Mouse (Mus musculus) myocyte (in vitro differentiated cells): ENCODE results near the gene Alox12b.

ENCODE experiments used
- CEBPB ChIP-seq: IDR thresholded peaks from 2 replicates; pipeline ENCODE4 v1.6.1; 2011; ENCODE audit warnings: mild to moderate bottlenecking, moderate library complexity; ENCODE audit not compliant: poor library complexity, insufficient read depth, severe bottlenecking
- MAX ChIP-seq: IDR thresholded peaks from one replicate; pipeline ENCODE4 v1.6.1; 2011; ENCODE audit warnings: low read depth, mild to moderate bottlenecking, control low read depth
- MYOG ChIP-seq, 3 experiments: IDR thresholded peaks; one replicate each; pipeline ENCODE4 v1.6.1; 2011; ENCODE audit warnings: control low read depth in 2 of 3, low read depth in 2 of 3, mild to moderate bottlenecking in 2 of 3; ENCODE audit not compliant: insufficient read length in 2 of 3, control insufficient read depth in 1 of 3, insufficient read depth in 1 of 3
- POLR2A ChIP-seq: IDR thresholded peaks from one replicate; pipeline ENCODE4 v1.6.1; 2011; ENCODE audit warnings: low read depth, mild to moderate bottlenecking, control low read depth, moderate library complexity; ENCODE audit not compliant: insufficient read length
- POLR2AphosphoS2 ChIP-seq: IDR thresholded peaks from one replicate; pipeline ENCODE4 v1.6.1; 2011; ENCODE audit warnings: low read depth, control low read depth; ENCODE audit not compliant: insufficient read length
- TCF12 ChIP-seq: IDR thresholded peaks from one replicate; pipeline ENCODE4 v1.6.1; 2011; ENCODE audit warnings: mild to moderate bottlenecking, control low read depth; ENCODE audit not compliant: poor library complexity, insufficient read depth, severe bottlenecking
- USF1 ChIP-seq: IDR thresholded peaks from one replicate; pipeline ENCODE4 v1.6.1; 2011; ENCODE audit warnings: low read depth, mild to moderate bottlenecking, control low read depth, moderate library complexity

- TF ChIP-seq USF1 (no peak), POLR2A (no peak), TCF12 (no peak), CEBPB (no peak), POLR2AphosphoS2 (no peak), MAX (no peak), MYOG (IDR thresholded peaks at IDR 0.05; ENCODE audit: control insufficient read depth in 1 of 3, insufficient read depth in 1 of 3, insufficient read length in 2 of 3, low read depth in 2 of 3) (no peak)
Observed at GRCm38 (mm10) chr11:69185936-69186335, 29.1 kb downstream of the Alox12b start.
